Mouse (Mus musculus) frontal cortex, postnatal 10 days (tissue): ENCODE measurements around the gene Slc35e2.
"Not testable (repeated sequence)": the region's sequence is repeated elsewhere in the genome, so short reads cannot be mapped to it uniquely, and the experiment has no call there.

Experiments
- DNase-seq, 2 experiments: peaks; one replicate each; pipeline ENCODE4 v3.0.0; 2022; ENCODE audit warnings: low spot score in 2 of 2, mixed read lengths in 1 of 2

Gene Slc35e2

DNA sequence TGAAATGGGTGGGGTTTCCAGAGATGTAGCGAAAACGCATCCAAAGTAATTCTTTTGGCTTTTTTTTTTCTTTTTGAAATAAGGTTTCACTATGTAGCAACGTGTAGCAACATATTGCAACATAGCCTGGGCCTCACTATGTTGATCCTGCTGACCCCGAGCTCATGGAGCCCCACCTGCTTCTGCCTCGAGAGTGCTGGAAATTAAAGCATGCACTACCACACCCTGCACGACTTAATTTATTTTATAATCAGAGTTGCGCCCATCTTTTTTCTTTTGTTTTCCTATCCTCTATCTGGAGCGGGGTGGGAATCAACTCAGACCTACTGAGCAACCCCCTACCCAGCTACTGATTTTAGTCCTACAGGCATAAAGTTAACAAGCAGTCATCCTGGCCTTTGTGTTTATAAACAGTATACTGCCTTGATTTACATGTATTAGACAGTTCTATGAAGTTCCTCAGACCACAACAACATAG is 68.4 kb downstream of the Slc35e2 start:
- no peak for DNase-seq

DNA sequence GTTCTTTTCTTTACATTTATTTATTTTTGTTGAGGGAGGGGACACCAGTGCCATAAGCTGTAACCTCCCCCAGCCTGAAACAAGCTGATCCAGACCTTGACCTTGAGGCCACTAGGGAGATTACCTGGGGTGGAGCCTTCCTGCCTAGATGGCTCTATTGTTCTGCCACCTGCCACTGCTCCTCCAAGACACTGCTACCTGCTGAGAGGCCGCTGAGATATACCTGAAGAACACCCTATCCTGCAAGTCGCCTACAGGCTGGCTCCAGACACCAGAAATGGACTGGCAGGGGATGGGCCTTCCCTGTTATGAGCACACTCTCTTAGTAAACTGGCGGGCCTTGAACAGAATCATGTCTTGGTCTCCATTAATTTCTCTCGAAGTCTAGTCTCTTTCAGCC is 69.0 kb downstream of the Slc35e2 start:
- not testable (repeated sequence) for DNase-seq

DNA sequence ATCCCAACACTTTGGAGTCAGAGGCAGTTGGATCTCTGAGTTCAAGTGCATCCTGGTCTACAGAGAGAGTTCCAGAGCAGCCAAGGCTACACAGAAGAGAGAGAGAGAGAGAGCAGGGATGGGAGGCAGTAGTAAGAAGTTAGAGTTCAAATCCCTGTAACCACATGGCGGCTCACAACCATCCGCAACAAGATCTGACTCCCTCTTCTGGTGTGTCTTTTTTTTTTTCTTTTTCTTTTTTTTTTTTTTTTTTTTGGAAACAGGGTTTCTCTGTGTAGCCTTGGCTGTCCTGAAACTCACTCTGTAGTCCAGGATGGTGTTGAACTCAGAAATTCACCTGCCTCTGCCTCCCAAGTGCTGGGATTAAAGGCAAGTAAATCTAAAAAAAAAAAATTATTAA is 70.9 kb downstream of the Slc35e2 start:
- DNase-seq: no peak
